Mouse (Mus musculus): ENCODE measurements at regions not wholly inside any gene's neighbourhood (a gene's known extent, or its start where the extent isn't known, plus 50 kb on each side); places are given as distances from the start of the nearest gene placed in this dataset.

- DNase-seq, result no peak
- H3K4me3 ChIP-seq (replicated peaks; ENCODE audit: insufficient read depth, low read depth, low read length), result no peak overlapping the region
- no peaks in the 10 kb centered on the region; the same call in 1 of the 2 replicates for H3K27me3 ChIP-seq (ENCODE audit: control insufficient read depth, insufficient read depth, low read length)
- 55% methylated on average over 1 of the region's 1 CpGs for WGBS
- no peaks in the 10 kb centered on the region for H3K4me1 ChIP-seq (ENCODE audit: control insufficient read depth, insufficient read depth, low read length)
- TF ChIP-seq CTCF (IDR thresholded peaks at IDR 0.05; ENCODE audit: borderline replicate concordance, insufficient read depth, low read depth, low read length) (no peak), POLR2A (IDR thresholded peaks at IDR 0.05; ENCODE audit: borderline replicate concordance, insufficient read depth, low read length) (no peak)
- H3K27ac ChIP-seq (ENCODE audit: insufficient read depth, low read length), result no peak overlapping the region
These were observed 321.9 kb downstream of the Fat4 start for GRCm38 (mm10) chr3:39208651-39209050.

- Histone ChIP-seq H3K4me1 (ENCODE audit: control insufficient read depth, insufficient read depth, low read length) (no peaks in the 10 kb centered on the region), H3K27ac (ENCODE audit: insufficient read depth, low read length) (no peak overlapping the region), H3K4me3 (replicated peaks; ENCODE audit: insufficient read depth, low read depth, low read length) (no peak overlapping the region), H3K27me3 (ENCODE audit: control insufficient read depth, insufficient read depth, low read length) (no peaks in the 10 kb centered on the region)
- DNase-seq, result peak in 1 of 2 experiments; percentile 6
- TF ChIP-seq POLR2A (IDR thresholded peaks at IDR 0.05; ENCODE audit: borderline replicate concordance, insufficient read depth, low read length), result no peak
- TF ChIP-seq CTCF (IDR thresholded peaks at IDR 0.05; ENCODE audit: borderline replicate concordance, insufficient read depth, low read depth, low read length), result no peak
- WGBS, result 16% methylated on average over 8 of the region's 8 CpGs
These were observed 322.8 kb downstream of the Fat4 start for GRCm38 (mm10) chr3:39209382-39210165.

- WGBS, result 72% methylated on average over 5 of the region's 5 CpGs
- no peak for DNase-seq
These were observed 324.9 kb downstream of the Fat4 start for GRCm38 (mm10) chr3:39211670-39212069.

GRCm38 (mm10) chr3:39220011-39220706 is 333.4 kb downstream of the Fat4 start:
- H3K4me1 ChIP-seq (ENCODE audit: control insufficient read depth, insufficient read depth, low read length), result no peaks in the 10 kb centered on the region
- 50% methylated on average over 10 of the region's 10 CpGs for WGBS
- no peak overlapping the region for H3K4me3 ChIP-seq (replicated peaks; ENCODE audit: insufficient read depth, low read depth, low read length)
- no peak for DNase-seq
- no peak overlapping the region for H3K27ac ChIP-seq (ENCODE audit: insufficient read depth, low read length)
- no peaks in the 10 kb centered on the region for H3K27me3 ChIP-seq (ENCODE audit: control insufficient read depth, insufficient read depth, low read length)
- TF ChIP-seq POLR2A (IDR thresholded peaks at IDR 0.05; ENCODE audit: borderline replicate concordance, insufficient read depth, low read length) (no peak), CTCF (IDR thresholded peaks at IDR 0.05; ENCODE audit: borderline replicate concordance, insufficient read depth, low read depth, low read length) (no peak)

More at GRCm38 (mm10) chr3:39211670-39212069, 324.9 kb downstream of the Fat4 start:
- H3K27ac ChIP-seq (ENCODE audit: insufficient read depth, low read length), result no peak overlapping the region
- no peaks in the 10 kb centered on the region for H3K27me3 ChIP-seq (ENCODE audit: control insufficient read depth, insufficient read depth, low read length)
- TF ChIP-seq POLR2A (IDR thresholded peaks at IDR 0.05; ENCODE audit: borderline replicate concordance, insufficient read depth, low read length) (no peak), CTCF (IDR thresholded peaks at IDR 0.05; ENCODE audit: borderline replicate concordance, insufficient read depth, low read depth, low read length) (no peak)
- H3K4me1 ChIP-seq (ENCODE audit: control insufficient read depth, insufficient read depth, low read length), result no peaks in the 10 kb centered on the region
- H3K4me3 ChIP-seq (replicated peaks; ENCODE audit: insufficient read depth, low read depth, low read length), result no peak overlapping the region

- DNase-seq, result no peak
- Histone ChIP-seq H3K4me1 (ENCODE audit: control insufficient read depth, insufficient read depth, low read length) (no peaks in the 10 kb centered on the region), H3K4me3 (replicated peaks; ENCODE audit: insufficient read depth, low read depth, low read length) (no peak overlapping the region), H3K27ac (ENCODE audit: insufficient read depth, low read length) (no peak overlapping the region), H3K27me3 (ENCODE audit: control insufficient read depth, insufficient read depth, low read length) (no peaks in the 10 kb centered on the region)
- TF ChIP-seq POLR2A (IDR thresholded peaks at IDR 0.05; ENCODE audit: borderline replicate concordance, insufficient read depth, low read length), result no peak
- TF ChIP-seq CTCF (IDR thresholded peaks at IDR 0.05; ENCODE audit: borderline replicate concordance, insufficient read depth, low read depth, low read length), result no peak
- WGBS, result 37% methylated on average over 2 of the region's 2 CpGs
These were observed 333.9 kb downstream of the Fat4 start for GRCm38 (mm10) chr3:39220707-39221034.

- TF ChIP-seq POLR2A (IDR thresholded peaks at IDR 0.05; ENCODE audit: borderline replicate concordance, insufficient read depth, low read length), result no peak
- no peak for TF ChIP-seq CTCF (IDR thresholded peaks at IDR 0.05; ENCODE audit: borderline replicate concordance, insufficient read depth, low read depth, low read length)
- 92% methylated on average over 4 of the region's 4 CpGs for WGBS
These were observed 335.3 kb downstream of the Fat4 start for GRCm38 (mm10) chr3:39222059-39222458.

GRCm38 (mm10) chr3:39234921-39235320 is 348.2 kb downstream of the Fat4 start:
- TF ChIP-seq CTCF (IDR thresholded peaks at IDR 0.05; ENCODE audit: borderline replicate concordance, insufficient read depth, low read depth, low read length), result no peak
- TF ChIP-seq POLR2A (IDR thresholded peaks at IDR 0.05; ENCODE audit: borderline replicate concordance, insufficient read depth, low read length), result no peak
- 91% methylated on average over 2 of the region's 2 CpGs for WGBS
- no peak for DNase-seq
- Histone ChIP-seq H3K4me3 (replicated peaks; ENCODE audit: insufficient read depth, low read depth, low read length) (no peak overlapping the region), H3K27ac (ENCODE audit: insufficient read depth, low read length) (no peak overlapping the region), H3K4me1 (ENCODE audit: control insufficient read depth, insufficient read depth, low read length) (no peaks in the 10 kb centered on the region), H3K27me3 (ENCODE audit: control insufficient read depth, insufficient read depth, low read length) (no peaks in the 10 kb centered on the region)

More at GRCm38 (mm10) chr3:39222059-39222458, 335.3 kb downstream of the Fat4 start:
- Histone ChIP-seq H3K4me1 (ENCODE audit: control insufficient read depth, insufficient read depth, low read length) (no peaks in the 10 kb centered on the region), H3K27me3 (ENCODE audit: control insufficient read depth, insufficient read depth, low read length) (no peaks in the 10 kb centered on the region), H3K4me3 (replicated peaks; ENCODE audit: insufficient read depth, low read depth, low read length) (no peak overlapping the region), H3K27ac (ENCODE audit: insufficient read depth, low read length) (no peak overlapping the region)
- no peak for DNase-seq

GRCm38 (mm10) chr3:39248712-39249111 is 362.0 kb downstream of the Fat4 start:
- 78% methylated on average over 4 of the region's 4 CpGs for WGBS
- Histone ChIP-seq H3K27me3 (ENCODE audit: control insufficient read depth, insufficient read depth, low read length) (no peaks in the 10 kb centered on the region), H3K4me1 (ENCODE audit: control insufficient read depth, insufficient read depth, low read length) (0 out of 2 replicates have a peak, but pooled peaks cover 3% of the 10 kb centered on the region), H3K4me3 (replicated peaks; ENCODE audit: insufficient read depth, low read depth, low read length) (no peak overlapping the region), H3K27ac (ENCODE audit: insufficient read depth, low read length) (no peak overlapping the region)
- no peak for DNase-seq
- TF ChIP-seq POLR2A (IDR thresholded peaks at IDR 0.05; ENCODE audit: borderline replicate concordance, insufficient read depth, low read length), result no peak
- TF ChIP-seq CTCF (IDR thresholded peaks at IDR 0.05; ENCODE audit: borderline replicate concordance, insufficient read depth, low read depth, low read length), result no peak
